Mouse (Mus musculus): ENCODE results near the gene Nat8l. TPM values are rescaled to one million over a fixed set of nuclear protein-coding genes. Genes with fewer than 3 reads are reported as not detected.
"Not testable (repeated sequence)": the region's sequence is repeated elsewhere in the genome, so short reads cannot be mapped to it uniquely, and the experiment has no call there.

Gene Nat8l
- 0.09 and 0.12 TPM in 2 replicates for polyA plus RNA-seq (2015; fragmentation: Nextera tagmentation; extraction: Ambion mirVana)

GRCm38 (mm10) chr5:33995843-33996693 is at the start of gene Nat8l:
Gene Nat8l, plus strand, starts transcription at chr5:33995984.
- Histone ChIP-seq H3K9me3 (replicated peaks; ENCODE audit: control insufficient read depth, low read length) (no peaks in the 10 kb centered on the region), H3K27ac (ENCODE audit: low read length) (no peak within 1 kb of the TSS; the same call in 1 of the 2 replicates), H3K4me3 (ENCODE audit: low read depth, low read length) (peak within 1 kb of the TSS; percentile 60), H3K27me3 (ENCODE audit: control insufficient read depth, insufficient read depth, low read depth, low read length) (peaks cover 50% of the 10 kb centered on the region), H3K4me1 (ENCODE audit: control insufficient read depth, low read depth, low read length) (no peaks in the 10 kb centered on the region; the same call in none of the 2 replicates), H3K36me3 (ENCODE audit: control insufficient read depth, insufficient read depth) (no peaks in the 10 kb centered on the region), H3K9ac (ENCODE audit: low read depth, low read length) (no peak within 1 kb of the TSS), H3K4me2 (ENCODE audit: low read depth, low read length) (peak within 1 kb of the TSS; percentile 64)
- WGBS (ENCODE audit: insufficient replicate concordance), result under 1% methylated on average over 90 of the region's 90 CpGs
- 0 out of 2 replicates have a peak, but pooled peaks have one; percentile 35 for ATAC-seq (ENCODE audit: low read depth)

GRCm38 (mm10) chr5:33947035-33947434 is 48.7 kb upstream of the Nat8l start:
- not testable (repeated sequence) for H3K9me3 ChIP-seq (replicated peaks; ENCODE audit: control insufficient read depth, low read length); H3K4me3 ChIP-seq (ENCODE audit: low read depth, low read length); H3K4me1 ChIP-seq (ENCODE audit: control insufficient read depth, low read depth, low read length); H3K36me3 ChIP-seq (ENCODE audit: control insufficient read depth, insufficient read depth); H3K27me3 ChIP-seq (ENCODE audit: control insufficient read depth, insufficient read depth, low read depth, low read length); H3K27ac ChIP-seq (ENCODE audit: low read length); H3K4me2 ChIP-seq (ENCODE audit: low read depth, low read length); H3K9ac ChIP-seq (ENCODE audit: low read depth, low read length); ATAC-seq (ENCODE audit: low read depth)
- 80% methylated on average over 16 of the region's 16 CpGs for WGBS (ENCODE audit: insufficient replicate concordance)

- Histone ChIP-seq H3K9ac (ENCODE audit: low read depth, low read length) (no peak overlapping the region), H3K9me3 (replicated peaks; ENCODE audit: control insufficient read depth, low read length) (peaks cover 5% of the 10 kb centered on the region), H3K36me3 (ENCODE audit: control insufficient read depth, insufficient read depth) (no peaks in the 10 kb centered on the region), H3K4me3 (ENCODE audit: low read depth, low read length) (no peak overlapping the region), H3K27ac (ENCODE audit: low read length) (no peak overlapping the region), H3K4me1 (ENCODE audit: control insufficient read depth, low read depth, low read length) (no peaks in the 10 kb centered on the region), H3K4me2 (ENCODE audit: low read depth, low read length) (no peak overlapping the region), H3K27me3 (ENCODE audit: control insufficient read depth, insufficient read depth, low read depth, low read length) (no peaks in the 10 kb centered on the region)
- ATAC-seq (ENCODE audit: low read depth), result no peak
- 76% methylated on average over 4 of the region's 4 CpGs for WGBS (ENCODE audit: insufficient replicate concordance)
These were observed 47.5 kb upstream of the Nat8l start for GRCm38 (mm10) chr5:33948314-33948713.

GRCm38 (mm10) chr5:33953471-33954185 is 42.2 kb upstream of the Nat8l start:
- H3K36me3 ChIP-seq (ENCODE audit: control insufficient read depth, insufficient read depth), result no peaks in the 10 kb centered on the region
- no peak overlapping the region for H3K4me3 ChIP-seq (ENCODE audit: low read depth, low read length)
- no peak overlapping the region for H3K27ac ChIP-seq (ENCODE audit: low read length)
- H3K4me2 ChIP-seq (ENCODE audit: low read depth, low read length), result no peak overlapping the region
- 79% methylated on average over 16 of the region's 17 CpGs for WGBS (ENCODE audit: insufficient replicate concordance)
- H3K4me1 ChIP-seq (ENCODE audit: control insufficient read depth, low read depth, low read length), result no peaks in the 10 kb centered on the region
- H3K9me3 ChIP-seq (replicated peaks; ENCODE audit: control insufficient read depth, low read length), result peaks cover 7% of the 10 kb centered on the region
- ATAC-seq (ENCODE audit: low read depth), result no peak
- H3K27me3 ChIP-seq (ENCODE audit: control insufficient read depth, insufficient read depth, low read depth, low read length), result no peaks in the 10 kb centered on the region
- H3K9ac ChIP-seq (ENCODE audit: low read depth, low read length), result no peak overlapping the region

- Histone ChIP-seq H3K4me2 (ENCODE audit: low read depth, low read length) (no peak overlapping the region), H3K4me1 (ENCODE audit: control insufficient read depth, low read depth, low read length) (no peaks in the 10 kb centered on the region), H3K27me3 (ENCODE audit: control insufficient read depth, insufficient read depth, low read depth, low read length) (no peaks in the 10 kb centered on the region), H3K27ac (ENCODE audit: low read length) (no peak overlapping the region), H3K4me3 (ENCODE audit: low read depth, low read length) (no peak overlapping the region), H3K9me3 (replicated peaks; ENCODE audit: control insufficient read depth, low read length) (peaks cover 7% of the 10 kb centered on the region), H3K36me3 (ENCODE audit: control insufficient read depth, insufficient read depth) (no peaks in the 10 kb centered on the region), H3K9ac (ENCODE audit: low read depth, low read length) (no peak overlapping the region)
- no peak for ATAC-seq (ENCODE audit: low read depth)
- 27% methylated on average over 10 of the region's 10 CpGs for WGBS (ENCODE audit: insufficient replicate concordance)
These were observed 41.4 kb upstream of the Nat8l start for GRCm38 (mm10) chr5:33954354-33954753.

GRCm38 (mm10) chr5:33955868-33956267 is 39.9 kb upstream of the Nat8l start:
- 77% methylated on average over 4 of the region's 4 CpGs for WGBS (ENCODE audit: insufficient replicate concordance)
- H3K27ac ChIP-seq (ENCODE audit: low read length), result no peak overlapping the region
- H3K4me1 ChIP-seq (ENCODE audit: control insufficient read depth, low read depth, low read length), result no peaks in the 10 kb centered on the region
- H3K27me3 ChIP-seq (ENCODE audit: control insufficient read depth, insufficient read depth, low read depth, low read length), result no peaks in the 10 kb centered on the region
- ATAC-seq (ENCODE audit: low read depth), result no peak
- H3K4me3 ChIP-seq (ENCODE audit: low read depth, low read length), result no peak overlapping the region
- no peak overlapping the region for H3K4me2 ChIP-seq (ENCODE audit: low read depth, low read length)
- peaks cover 7% of the 10 kb centered on the region for H3K9me3 ChIP-seq (replicated peaks; ENCODE audit: control insufficient read depth, low read length)
- H3K36me3 ChIP-seq (ENCODE audit: control insufficient read depth, insufficient read depth), result no peaks in the 10 kb centered on the region
- H3K9ac ChIP-seq (ENCODE audit: low read depth, low read length), result no peak overlapping the region

- H3K27me3 ChIP-seq (ENCODE audit: control insufficient read depth, insufficient read depth, low read depth, low read length), result no peaks in the 10 kb centered on the region
- 55% methylated on average over 4 of the region's 4 CpGs for WGBS (ENCODE audit: insufficient replicate concordance)
- no peaks in the 10 kb centered on the region for H3K9me3 ChIP-seq (replicated peaks; ENCODE audit: control insufficient read depth, low read length)
- H3K4me1 ChIP-seq (ENCODE audit: control insufficient read depth, low read depth, low read length), result no peaks in the 10 kb centered on the region
- ATAC-seq (ENCODE audit: low read depth), result no peak
- no peak overlapping the region for H3K4me3 ChIP-seq (ENCODE audit: low read depth, low read length)
- H3K4me2 ChIP-seq (ENCODE audit: low read depth, low read length), result no peak overlapping the region
- H3K9ac ChIP-seq (ENCODE audit: low read depth, low read length), result no peak overlapping the region
- no peak overlapping the region for H3K27ac ChIP-seq (ENCODE audit: low read length)
- H3K36me3 ChIP-seq (ENCODE audit: control insufficient read depth, insufficient read depth), result no peaks in the 10 kb centered on the region
These were observed 36.4 kb upstream of the Nat8l start for GRCm38 (mm10) chr5:33959382-33959781.

- no peak overlapping the region for H3K4me2 ChIP-seq (ENCODE audit: low read depth, low read length)
- no peak overlapping the region for H3K4me3 ChIP-seq (ENCODE audit: low read depth, low read length)
- no peak overlapping the region for H3K27ac ChIP-seq (ENCODE audit: low read length)
- no peaks in the 10 kb centered on the region for H3K4me1 ChIP-seq (ENCODE audit: control insufficient read depth, low read depth, low read length)
- H3K36me3 ChIP-seq (ENCODE audit: control insufficient read depth, insufficient read depth), result no peaks in the 10 kb centered on the region
- no peak for ATAC-seq (ENCODE audit: low read depth)
- 33% methylated on average over 2 of the region's 2 CpGs for WGBS (ENCODE audit: insufficient replicate concordance)
- H3K9me3 ChIP-seq (replicated peaks; ENCODE audit: control insufficient read depth, low read length), result no peaks in the 10 kb centered on the region
- no peak overlapping the region for H3K9ac ChIP-seq (ENCODE audit: low read depth, low read length)
- no peaks in the 10 kb centered on the region for H3K27me3 ChIP-seq (ENCODE audit: control insufficient read depth, insufficient read depth, low read depth, low read length)
These were observed 21.0 kb upstream of the Nat8l start for GRCm38 (mm10) chr5:33974736-33975135.

GRCm38 (mm10) chr5:33976267-33976666 is 19.5 kb upstream of the Nat8l start:
- H3K9me3 ChIP-seq (replicated peaks; ENCODE audit: control insufficient read depth, low read length), result no peaks in the 10 kb centered on the region
- WGBS (ENCODE audit: insufficient replicate concordance), result 23% methylated on average over 3 of the region's 3 CpGs
- no peaks in the 10 kb centered on the region for H3K36me3 ChIP-seq (ENCODE audit: control insufficient read depth, insufficient read depth)
- no peak overlapping the region for H3K9ac ChIP-seq (ENCODE audit: low read depth, low read length)
- H3K4me1 ChIP-seq (ENCODE audit: control insufficient read depth, low read depth, low read length), result no peaks in the 10 kb centered on the region
- ATAC-seq (ENCODE audit: low read depth), result no peak
- H3K4me2 ChIP-seq (ENCODE audit: low read depth, low read length), result no peak overlapping the region
- H3K27me3 ChIP-seq (ENCODE audit: control insufficient read depth, insufficient read depth, low read depth, low read length), result no peaks in the 10 kb centered on the region
- H3K4me3 ChIP-seq (ENCODE audit: low read depth, low read length), result no peak overlapping the region
- H3K27ac ChIP-seq (ENCODE audit: low read length), result no peak overlapping the region
